ENCODE assay signal across 21 mouse cellular contexts in genomic region chr13:93721916-93722315, GRCm38 (mm10). TPM values are rescaled to one million over a fixed set of nuclear protein-coding genes. Genes with fewer than 3 reads are reported as not detected.
DNase-seq lines count a peak whose midpoint lies in the region; ATAC-seq and TF ChIP-seq lines count a peak whose summit lies in the region.
"Had no signal": no experiment of that assay in that cellular context is flagged by ENCODE, and none has a peak within 500 bp of the region (broad histone marks: within the 10 kb centered on the region; RNA-seq: fewer than 3 reads in every experiment).

No protein-coding gene starts in this region.

- H3K36me3 ChIP-seq in forebrain, postnatal 0 days (ENCODE audit: insufficient read depth), result no peaks in the 10 kb centered on the region
- no peaks in the 10 kb centered on the region for H3K36me3 ChIP-seq in forebrain, embryonic 12.5 days (replicated peaks)
- no peaks in the 10 kb centered on the region for H3K36me3 ChIP-seq in kidney, embryonic 15.5 days
- H3K36me3 ChIP-seq: limb, embryonic 10.5 days; neural tube, embryonic 12.5 days had no signal

- no peak for TF ChIP-seq CTCF in forebrain, postnatal 0 days (IDR thresholded peaks at IDR 0.05; ENCODE audit: low read depth)

- no peak overlapping the region for H3K9ac ChIP-seq in forebrain, postnatal 0 days
- H3K9ac ChIP-seq in forebrain, embryonic 12.5 days, result no peak overlapping the region
- H3K9ac ChIP-seq in kidney, embryonic 15.5 days, result no peak overlapping the region
- H3K9ac ChIP-seq: neural tube, embryonic 12.5 days had no signal

- peak; percentile 74 for DNase-seq in forebrain, postnatal 0 days
- peak; percentile 40 for DNase-seq in right cerebral cortex, adult 18-20 months
- DNase-seq in right cerebral cortex, postnatal 36 days (ENCODE audit: low spot score in 2 of 2), result no peak
- peak; percentile 46 for DNase-seq in layer of hippocampus, adult 9-11 months
- DNase-seq: adrenal gland, postnatal 36 days; gastrocnemius, postnatal 10 days; kidney, adult 8-10 months; kidney, postnatal 4 days; lung, adult 2 months; lung, postnatal 36 days; thymus, adult 2 months had no signal

- no peaks in the 10 kb centered on the region for H3K27me3 ChIP-seq in forebrain, postnatal 0 days (ENCODE audit: insufficient read depth, low read length)
- H3K27me3 ChIP-seq in forebrain, embryonic 12.5 days, result no peaks in the 10 kb centered on the region
- no peaks in the 10 kb centered on the region for H3K27me3 ChIP-seq in kidney, embryonic 15.5 days
- H3K27me3 ChIP-seq: neural tube, embryonic 12.5 days had no signal

- H3K4me3 ChIP-seq in forebrain, postnatal 0 days (ENCODE audit: low read depth, low read length), result no peak overlapping the region
- H3K4me3 ChIP-seq in forebrain, embryonic 12.5 days (replicated peaks), result no peak overlapping the region
- no peak overlapping the region for H3K4me3 ChIP-seq in kidney, embryonic 15.5 days (replicated peaks)
- H3K4me3 ChIP-seq: limb, embryonic 10.5 days; neural tube, embryonic 12.5 days had no signal

- peak; percentile 55 for ATAC-seq in forebrain, postnatal 0 days
- no peak for ATAC-seq in forebrain, embryonic 12.5 days (ENCODE audit: low FRiP score)
- ATAC-seq in activated CD4-positive, CD25-positive, alpha-beta regulatory T cell, adult 4 months, result no peak
- no peak for ATAC-seq in kidney, embryonic 15.5 days (replicated peaks; ENCODE audit: low FRiP score)

- no peaks in the 10 kb centered on the region; the same call in 1 of the 2 replicates for H3K4me1 ChIP-seq in forebrain, postnatal 0 days (ENCODE audit: insufficient read depth)
- no peaks in the 10 kb centered on the region; the same call in 1 of the 2 replicates for H3K4me1 ChIP-seq in forebrain, embryonic 12.5 days
- H3K4me1 ChIP-seq in kidney, embryonic 15.5 days, result peaks cover 4% of the 10 kb centered on the region; the same call in 1 of the 2 replicates
- H3K4me1 ChIP-seq: neural tube, embryonic 12.5 days had no signal

- peak overlapping the region; percentile 41; the same call in 1 of the 2 replicates for H3K27ac ChIP-seq in forebrain, postnatal 0 days (ENCODE audit: low read depth, low read length)
- H3K27ac ChIP-seq in forebrain, embryonic 12.5 days, result no peak overlapping the region
- no peak overlapping the region for H3K27ac ChIP-seq in kidney, embryonic 15.5 days
- H3K27ac ChIP-seq: limb, embryonic 10.5 days; neural tube, embryonic 12.5 days had no signal

- no peaks in the 10 kb centered on the region for H3K9me3 ChIP-seq in forebrain, postnatal 0 days (ENCODE audit: low read length)
- H3K9me3 ChIP-seq in forebrain, embryonic 12.5 days, result no peaks in the 10 kb centered on the region
- no peaks in the 10 kb centered on the region for H3K9me3 ChIP-seq in kidney, embryonic 15.5 days (replicated peaks)
- H3K9me3 ChIP-seq: limb, embryonic 10.5 days; neural tube, embryonic 12.5 days had no signal

- WGBS in forebrain, postnatal 0 days, result 52% methylated on average over 4 of the region's 4 CpGs
- 89% methylated on average over 4 of the region's 4 CpGs for WGBS in forebrain, embryonic 12.5 days
- WGBS in kidney, embryonic 15.5 days, result 78% methylated on average over 4 of the region's 4 CpGs

- no peak overlapping the region for H3K4me2 ChIP-seq in forebrain, postnatal 0 days (ENCODE audit: low read depth)
- H3K4me2 ChIP-seq in forebrain, embryonic 12.5 days, result no peak overlapping the region
- H3K4me2 ChIP-seq in kidney, embryonic 15.5 days, result no peak overlapping the region
- H3K4me2 ChIP-seq: liver, embryonic 11.5 days; neural tube, embryonic 12.5 days had no signal

RNA-seq across cellular contexts. Expression of gene Dmgdh, which starts 47.7 kb away (rescaled TPM):
- total RNA-seq in forebrain, postnatal 0 days (2014; rRNA removed), result 0.19 TPM in 1 of 2 replicates, not detected in the other
- polyA plus RNA-seq in forebrain, postnatal 0 days (2015; fragmentation: Nextera tagmentation; extraction: Ambion mirVana), result 0.10 and 0.13 TPM in 2 replicates
- 0.08 TPM in 1 of 2 replicates, not detected in the other for polyA plus RNA-seq in forebrain, embryonic 12.5 days (2016; fragmentation: Nextera tagmentation; extraction: Ambion mirVana)
- not detected for polyA plus RNA-seq in activated CD4-positive, CD25-positive, alpha-beta regulatory T cell, adult 4 months (2017; shearing (Covaris generic))
- 1.6 and 2.0 TPM in 2 replicates for polyA plus RNA-seq in kidney, embryonic 15.5 days (2015; fragmentation: Nextera tagmentation; extraction: Ambion mirVana)
- total RNA-seq: gastrocnemius, postnatal 10 days; midbrain, postnatal 0 days had no signal
- polyA plus RNA-seq: heart, postnatal 0 days; limb, embryonic 10.5 days had no signal

RNA-seq across cellular contexts. Expression of gene Bhmt2, which starts 47.8 kb away (rescaled TPM):
- 0.10 TPM in 1 of 2 replicates, not detected in the other for total RNA-seq in forebrain, postnatal 0 days (2014; rRNA removed)
- 0.05 TPM in 1 of 2 replicates, not detected in the other for polyA plus RNA-seq in forebrain, postnatal 0 days (2015; fragmentation: Nextera tagmentation; extraction: Ambion mirVana)
- not detected in 2 replicates for polyA plus RNA-seq in forebrain, embryonic 12.5 days (2016; fragmentation: Nextera tagmentation; extraction: Ambion mirVana)
- under 1 TPM in 1 of 2 experiments, not detected in 1; 0.22 TPM for polyA plus RNA-seq in activated CD4-positive, CD25-positive, alpha-beta regulatory T cell, adult 4 months (2017; shearing (Covaris generic))
- polyA plus RNA-seq in kidney, embryonic 15.5 days (2015; fragmentation: Nextera tagmentation; extraction: Ambion mirVana), result 4.8 and 4.9 TPM in 2 replicates
- total RNA-seq: midbrain, postnatal 0 days had no signal
- polyA plus RNA-seq: embryonic facial prominence, embryonic 14.5 days; heart, postnatal 0 days; hindbrain, embryonic 11.5 days; limb, embryonic 10.5 days; midbrain, postnatal 0 days; neural tube, embryonic 12.5 days; thymus, adult 2 months had no signal

RNA-seq across cellular contexts. Expression of gene Arsb, which starts 49.5 kb away (rescaled TPM):
- total RNA-seq in forebrain, postnatal 0 days (2014; rRNA removed), result 10.9 and 13.6 TPM in 2 replicates
- 14.4 and 16.3 TPM in 2 replicates for polyA plus RNA-seq in forebrain, postnatal 0 days (2015; fragmentation: Nextera tagmentation; extraction: Ambion mirVana)
- 7.2 and 7.3 TPM in 2 replicates for polyA plus RNA-seq in forebrain, embryonic 12.5 days (2016; fragmentation: Nextera tagmentation; extraction: Ambion mirVana)
- 1 to 10 TPM; 6.9 to 8.0 TPM for polyA plus RNA-seq in activated CD4-positive, CD25-positive, alpha-beta regulatory T cell, adult 4 months (2017; shearing (Covaris generic))
- polyA plus RNA-seq in kidney, embryonic 15.5 days (2015; fragmentation: Nextera tagmentation; extraction: Ambion mirVana), result 12.7 and 13.9 TPM in 2 replicates

Comparison
In these comparisons a context has a peak if more than half of its experiments do, and no peak if none do; other contexts are left out.
1. DNase-seq: peak in forebrain, postnatal 0 days (single experiment), right cerebral cortex, adult 18-20 months (single experiment) and layer of hippocampus, adult 9-11 months (single experiment); none in right cerebral cortex, postnatal 36 days (0 of 2).